Mouse (Mus musculus) intestine, postnatal 0 days (tissue): ENCODE measurements around the gene Klf15. TPM values are rescaled to one million over a fixed set of nuclear protein-coding genes. Genes with fewer than 3 reads are reported as not detected.

Experiments
- ATAC-seq: fragments of 200-750 bp; cut with Nextera tagmentation; 2 replicates; pipeline ENCODE4 v1.8.0; 2017; ENCODE audit warnings: mild to moderate bottlenecking, moderate TSS enrichment, moderate library complexity
- H3K27ac ChIP-seq: fragments of 300-500 bp; sonication (generic); 2 replicates; pipeline ENCODE4 v1.5.1; 2014; ENCODE audit warnings: mild to moderate bottlenecking, low read depth, low read length, moderate library complexity
- H3K27me3 ChIP-seq: fragments of 300-500 bp; sonication (generic); replicated peaks from 2 replicates; pipeline ENCODE4 v1.6.1; 2014; ENCODE audit warnings: low read length, mixed read lengths; ENCODE audit not compliant: control insufficient read depth, insufficient read depth
- H3K36me3 ChIP-seq: fragments of 300-500 bp; sonication (generic); 2 replicates; pipeline ENCODE4 v1.6.1; 2014; ENCODE audit warnings: mild to moderate bottlenecking, moderate library complexity; ENCODE audit not compliant: control insufficient read depth, insufficient read depth
- H3K4me1 ChIP-seq: fragments of 300-500 bp; sonication (generic); replicated peaks from 2 replicates; pipeline ENCODE4 v1.6.1; 2014; ENCODE audit warnings: antibody characterized with exemption, low read length, mixed read lengths; ENCODE audit not compliant: control insufficient read depth, insufficient read depth
- H3K4me2 ChIP-seq: fragments of 300-500 bp; sonication (generic); replicated peaks from 2 replicates; pipeline ENCODE4 v1.6.1; 2014; ENCODE audit warnings: low read depth, mild to moderate bottlenecking, moderate library complexity
- H3K4me3 ChIP-seq: fragments of 300-500 bp; sonication (generic); 2 replicates; pipeline ENCODE4 v1.5.1; 2014; ENCODE audit warnings: low read depth, low read length
- H3K9ac ChIP-seq: fragments of 300-500 bp; sonication (generic); 2 replicates; pipeline ENCODE4 v1.6.1; 2014; ENCODE audit warnings: mild to moderate bottlenecking, low read depth, low read length
- H3K9me3 ChIP-seq: fragments of 300-500 bp; sonication (generic); 2 replicates; pipeline ENCODE4 v1.6.1; 2016; ENCODE audit warnings: mixed run types; ENCODE audit not compliant: control insufficient read depth
- CTCF ChIP-seq: sonication (generic); IDR thresholded peaks from 2 replicates; pipeline ENCODE4 v1.5.1; 2016; ENCODE audit warnings: low read depth, mild to moderate bottlenecking, control low read depth, antibody characterized with exemption, moderate library complexity
- WGBS: fragments of 180-500 bp; shearing (Covaris S2); extraction: QIAGEN DNeasy Blood & Tissue Kit; methylation state at CpG from one replicate; pipeline ENCODE4 v1.1.7; 2014; 5-methylcytosine and 5-hydroxymethylcytosine counted together
- polyA plus RNA-seq: library from polyadenylated mRNA; unstranded; fragments of >200 nt; fragmentation: Nextera tagmentation; extraction: Ambion mirVana; gene quantifications from 2 replicates; pipeline ENCODE4 v1.2.1, GENCODE M21; 2015

Klf15 gene
- polyA plus RNA-seq, 1 experiment from 2014 or later, result 0.86 TPM

- no peak for TF ChIP-seq CTCF
- no peaks in the 10 kb centered on the region for H3K36me3 ChIP-seq
- H3K4me2 ChIP-seq, result no peak overlapping the region
Observed at GRCm38 (mm10) chr6:90512416-90512815, 50.0 kb downstream of the Klf15 start.

DNA sequence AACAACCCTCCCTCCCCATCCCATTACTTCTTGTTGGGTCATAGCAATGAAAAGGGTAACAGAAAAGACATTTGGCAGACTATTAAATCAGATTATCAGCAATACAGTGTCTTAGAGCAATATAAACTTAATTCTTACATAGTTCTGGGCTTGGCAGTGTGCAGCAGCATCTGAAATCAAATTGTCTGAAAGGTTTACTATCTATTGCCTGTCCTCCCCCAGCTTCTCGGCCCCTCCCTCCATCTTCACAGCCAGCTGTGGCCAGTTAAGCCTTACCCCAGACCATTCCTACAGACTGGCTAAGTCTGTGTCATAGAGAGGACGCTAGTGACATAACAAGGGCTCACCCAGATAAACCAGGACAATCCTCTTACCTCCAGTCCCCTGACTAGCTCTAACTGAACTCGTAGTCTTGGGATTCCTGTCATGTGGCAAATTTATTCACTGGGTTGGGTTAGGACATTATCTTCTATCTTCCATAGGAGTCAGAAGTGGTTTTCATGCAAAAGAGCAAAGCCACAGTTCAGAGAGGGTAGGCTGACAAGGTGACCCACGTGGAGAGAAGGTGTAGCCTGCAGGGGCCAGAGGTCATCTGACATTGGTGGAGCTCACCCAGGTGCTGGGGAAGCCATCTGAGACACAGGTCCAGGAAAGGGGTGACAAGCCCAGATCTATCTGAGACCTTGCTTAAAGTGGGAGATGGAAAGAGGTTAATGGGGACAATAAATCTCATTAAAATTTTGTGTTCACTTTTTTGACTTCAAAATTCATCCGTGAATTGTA lies 50.9 kb downstream of the Klf15 start:
- no peak overlapping the region for H3K9ac ChIP-seq
- H3K4me1 ChIP-seq, result no peaks in the 10 kb centered on the region
- no peak overlapping the region for H3K27ac ChIP-seq
- no peaks in the 10 kb centered on the region for H3K27me3 ChIP-seq
- no peak overlapping the region for H3K4me3 ChIP-seq
- no peaks in the 10 kb centered on the region for H3K9me3 ChIP-seq
- H3K36me3 ChIP-seq, result no peaks in the 10 kb centered on the region
- H3K4me2 ChIP-seq, result no peak overlapping the region
- no peak for ATAC-seq
- no peak for TF ChIP-seq CTCF
- 72% methylated on average over 5 of the region's 5 CpGs for WGBS

More at GRCm38 (mm10) chr6:90512416-90512815, 50.0 kb downstream of the Klf15 start:
- no peak for ATAC-seq
- WGBS, result 85% methylated on average over 5 of the region's 5 CpGs
- H3K4me3 ChIP-seq, result no peak overlapping the region
- no peaks in the 10 kb centered on the region for H3K4me1 ChIP-seq
- H3K27me3 ChIP-seq, result no peaks in the 10 kb centered on the region
- no peak overlapping the region for H3K27ac ChIP-seq
- H3K9me3 ChIP-seq, result no peaks in the 10 kb centered on the region
- H3K9ac ChIP-seq, result no peak overlapping the region

GRCm38 (mm10) chr6:90514369-90514768 lies 52.0 kb downstream of the Klf15 start:
- Histone ChIP-seq H3K27ac (no peak overlapping the region), H3K36me3 (no peaks in the 10 kb centered on the region), H3K4me1 (no peaks in the 10 kb centered on the region), H3K9ac (no peak overlapping the region), H3K4me2 (no peak overlapping the region), H3K4me3 (no peak overlapping the region), H3K9me3 (no peaks in the 10 kb centered on the region), H3K27me3 (no peaks in the 10 kb centered on the region)
- TF ChIP-seq CTCF, result no peak
- ATAC-seq, result peak; percentile 10; the same call in 1 of the 2 replicates

GRCm38 (mm10) chr6:90514883-90515405 lies 52.6 kb downstream of the Klf15 start:
- Histone ChIP-seq H3K9me3 (no peaks in the 10 kb centered on the region), H3K36me3 (no peaks in the 10 kb centered on the region), H3K4me3 (no peak overlapping the region), H3K4me2 (no peak overlapping the region), H3K9ac (no peak overlapping the region), H3K4me1 (no peaks in the 10 kb centered on the region), H3K27me3 (no peaks in the 10 kb centered on the region), H3K27ac (no peak overlapping the region)
- WGBS, result 30% methylated on average over 4 of the region's 4 CpGs
- peak; percentile 93 for TF ChIP-seq CTCF
- ATAC-seq, result peak; percentile 61

GRCm38 (mm10) chr6:90518892-90519291 lies 56.5 kb downstream of the Klf15 start:
- 39% methylated on average over 3 of the region's 3 CpGs for WGBS
- TF ChIP-seq CTCF, result no peak
- no peak overlapping the region for H3K4me3 ChIP-seq
- H3K36me3 ChIP-seq, result no peaks in the 10 kb centered on the region
- H3K27me3 ChIP-seq, result no peaks in the 10 kb centered on the region
- H3K27ac ChIP-seq, result no peak overlapping the region
- H3K9me3 ChIP-seq, result no peaks in the 10 kb centered on the region
- no peak overlapping the region for H3K4me2 ChIP-seq
- no peak overlapping the region for H3K9ac ChIP-seq
- no peak for ATAC-seq
- no peaks in the 10 kb centered on the region for H3K4me1 ChIP-seq

DNA sequence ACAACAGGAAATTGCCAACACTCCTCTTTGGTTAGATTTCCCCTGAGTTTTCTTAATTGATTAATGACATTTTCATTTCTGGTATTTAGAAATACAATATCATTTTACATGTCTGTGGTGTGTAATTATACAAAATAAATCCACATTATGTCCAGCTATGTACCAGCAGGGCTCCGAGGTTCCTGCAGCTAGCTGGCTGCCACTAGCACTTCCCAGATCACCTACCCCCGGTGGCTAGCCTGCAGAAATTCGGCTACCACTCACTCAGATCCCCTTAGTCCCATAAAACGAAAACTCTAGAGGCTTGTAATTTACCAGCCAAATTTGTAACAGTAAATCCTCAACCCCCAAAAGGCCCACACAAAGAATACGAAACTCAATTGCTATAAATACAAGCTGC lies 57.0 kb downstream of the Klf15 start:
- Histone ChIP-seq H3K27ac (no peak overlapping the region), H3K4me1 (no peaks in the 10 kb centered on the region), H3K36me3 (no peaks in the 10 kb centered on the region), H3K9ac (no peak overlapping the region), H3K27me3 (no peaks in the 10 kb centered on the region), H3K4me3 (no peak overlapping the region), H3K4me2 (no peak overlapping the region), H3K9me3 (no peaks in the 10 kb centered on the region)
- no peak for ATAC-seq
- 48% methylated on average over 5 of the region's 5 CpGs for WGBS
- TF ChIP-seq CTCF, result no peak

Other genes starting within 250 kb of the Klf15 start
- gene Vmn1r53, start 238.1 kb upstream of the Klf15 start, polyA plus RNA-seq, result not detected in 2 replicates
- gene Vmn1r54, start 216.3 kb upstream of the Klf15 start, polyA plus RNA-seq, result not detected in 2 replicates
- not detected in 2 replicates for gene BC048671, start 161.4 kb upstream of the Klf15 start, polyA plus RNA-seq
- gene Chst13, start 137.4 kb upstream of the Klf15 start, polyA plus RNA-seq, result not detected in 2 replicates
- gene Uroc1, start 129.3 kb upstream of the Klf15 start, polyA plus RNA-seq, result 0.04 TPM in 1 of 2 replicates, not detected in the other
- gene Zxdc, start 93.1 kb upstream of the Klf15 start, polyA plus RNA-seq, result 5.0 and 5.3 TPM in 2 replicates
- gene Cfap100, start 33.8 kb upstream of the Klf15 start, polyA plus RNA-seq, result 0.07 TPM in 1 of 2 replicates, not detected in the other
- gene Aldh1l1, start 23.9 kb downstream of the Klf15 start, polyA plus RNA-seq, result 12.1 and 15.6 TPM in 2 replicates
- 8.8 and 10.0 TPM in 2 replicates for gene Slc41a3, start 142.1 kb downstream of the Klf15 start, polyA plus RNA-seq